Mouse (Mus musculus) olfactory bulb, adult 2 months (tissue): ENCODE data around the gene H2al1g. TPM values are rescaled to one million over a fixed set of nuclear protein-coding genes. Genes with fewer than 3 reads are reported as not detected.
"Not testable (repeated sequence)": the region's sequence is repeated elsewhere in the genome, so short reads cannot be mapped to it uniquely, and the experiment has no call there.

Experiments used
- H3K27ac ChIP-seq: fragments of 200-500 bp; 2 replicates; pipeline ENCODE4 v1.5.1; 2012; ENCODE audit warnings: low read depth, low read length; ENCODE audit not compliant: insufficient read depth
- H3K4me1 ChIP-seq: fragments of 200-500 bp; 2 replicates; pipeline ENCODE4 v1.6.1; 2012; ENCODE audit warnings: low read length; ENCODE audit not compliant: control insufficient read depth, insufficient read depth
- H3K4me3 ChIP-seq: fragments of 200-500 bp; 2 replicates; pipeline ENCODE4 v1.5.1; 2012; ENCODE audit warnings: mild to moderate bottlenecking, low read depth, low read length, moderate library complexity; ENCODE audit not compliant: insufficient read depth
- CTCF ChIP-seq: fragments of 200-500 bp; IDR thresholded peaks from 2 replicates; pipeline ENCODE4 v1.5.1; 2012; ENCODE audit warnings: low read depth, mild to moderate bottlenecking, low read length, moderate library complexity; ENCODE audit not compliant: insufficient read depth
- POLR2A ChIP-seq: fragments of 200-500 bp; IDR thresholded peaks from 2 replicates; pipeline ENCODE4 v1.6.1; 2012; ENCODE audit warnings: mild to moderate bottlenecking, low read depth, low read length, moderate library complexity; ENCODE audit not compliant: insufficient read depth
- WGBS: fragments of 180-500 bp; shearing (Covaris S2); methylation state at CpG from one replicate; pipeline ENCODE4 v1.1.7; 2018; 5-methylcytosine and 5-hydroxymethylcytosine counted together
- polyA plus RNA-seq: library from polyadenylated mRNA; stranded (reverse); fragments of >200 nt; gene quantifications from 2 replicates; pipeline ENCODE4 v1.2.4, GENCODE M21; 2012; ENCODE audit warnings: low replicate concordance; ENCODE audit not compliant: missing spikeins, insufficient read depth, insufficient read length

H2al1g gene
- not detected in 2 replicates for polyA plus RNA-seq

DNA sequence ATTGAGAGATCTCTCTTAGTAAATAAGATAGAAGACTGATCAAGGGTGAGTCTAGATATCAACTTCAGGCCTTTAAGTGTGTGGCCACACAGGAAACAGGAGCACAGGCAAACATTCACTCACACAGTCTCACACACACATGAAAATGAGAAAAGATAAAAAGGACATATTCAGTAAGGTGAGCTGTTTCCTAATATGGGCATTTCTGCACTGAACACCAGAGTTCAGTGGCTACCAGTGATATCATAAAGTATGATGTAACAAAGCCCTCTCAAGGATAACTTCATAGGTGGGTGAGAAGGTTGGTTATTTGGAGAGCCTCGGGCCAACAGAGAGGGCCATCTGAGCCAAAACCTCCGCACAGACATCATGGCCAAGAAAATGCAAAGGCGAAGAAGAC is at the start of gene H2al1g:
Gene H2al1g, plus strand, starts transcription at position 301 of the 400 bp plus-strand sequence.
- not testable (repeated sequence) for H3K4me3 ChIP-seq, H3K27ac ChIP-seq, H3K4me1 ChIP-seq
- WGBS, result no CpG with 5 or more reads among the region's 3 CpGs

DNA sequence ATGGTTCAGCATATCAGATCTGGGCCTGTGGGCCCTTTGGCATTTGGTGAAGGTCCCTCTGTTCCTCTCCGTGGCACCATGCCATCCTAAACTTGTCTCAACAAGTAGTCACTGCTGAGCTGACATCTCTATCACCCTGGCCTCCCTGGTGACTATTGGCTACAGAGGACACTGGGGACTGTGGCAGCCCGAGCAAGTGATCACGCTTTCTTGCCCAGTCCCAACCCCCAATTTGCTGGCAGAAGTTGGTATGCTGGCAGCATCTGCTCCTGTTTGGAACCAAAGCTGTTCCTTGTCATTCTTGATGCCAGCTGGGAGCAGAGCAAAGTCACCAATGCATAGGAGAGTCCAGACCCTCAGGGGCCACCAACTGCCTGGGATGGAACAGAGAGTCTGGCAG is 49.0 kb upstream of the H2al1g start:
- Histone ChIP-seq H3K4me1 (peaks cover 8% of the 10 kb centered on the region; the same call in 1 of the 2 replicates), H3K27ac (no peak overlapping the region), H3K4me3 (no peak overlapping the region)
- TF ChIP-seq CTCF, result no peak
- TF ChIP-seq POLR2A, result no peak
- 73% methylated on average over 3 of the region's 3 CpGs for WGBS

DNA sequence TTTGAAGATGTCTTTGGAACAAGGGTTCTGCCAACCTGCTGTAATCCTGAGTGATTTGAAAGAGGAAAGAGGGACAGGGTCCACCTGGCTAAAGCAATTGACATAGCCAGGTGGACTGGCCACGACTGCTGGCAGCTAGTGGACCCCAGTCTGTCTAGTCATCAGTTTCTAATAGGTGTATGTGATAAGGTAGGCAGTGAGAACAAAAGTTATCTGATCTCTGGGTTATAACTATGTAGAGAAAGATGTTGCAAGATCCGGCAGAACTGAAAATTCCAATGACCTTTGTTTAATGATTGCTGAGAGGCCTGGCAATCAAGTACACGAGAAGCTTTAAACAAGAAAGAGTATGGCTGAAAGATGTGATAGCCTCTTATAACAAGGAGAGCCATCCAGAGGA is 44.9 kb upstream of the H2al1g start:
- H3K4me1 ChIP-seq, result no peaks in the 10 kb centered on the region

DNA sequence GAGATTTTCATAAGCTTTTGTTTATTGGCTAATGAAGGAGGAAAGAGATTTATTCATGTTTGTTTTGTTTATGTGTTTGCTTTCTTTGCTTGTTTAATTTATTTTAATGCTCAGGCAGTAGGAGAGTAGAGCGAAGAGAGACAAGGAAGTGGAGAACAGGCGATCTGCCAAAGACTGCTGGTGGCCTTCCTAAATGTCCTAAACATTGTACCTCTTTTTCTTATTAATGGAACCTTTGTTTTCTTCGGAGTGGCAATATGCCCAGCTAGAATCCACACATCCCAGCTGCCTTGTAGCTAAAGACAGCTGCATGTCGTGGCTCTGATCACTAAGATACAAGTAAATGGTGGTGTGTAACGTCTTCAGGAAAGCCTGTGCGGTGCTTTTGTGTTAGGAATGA is 41.0 kb upstream of the H2al1g start:
- Histone ChIP-seq H3K4me3 (no peak overlapping the region), H3K27ac (no peak overlapping the region), H3K4me1 (no peaks in the 10 kb centered on the region)
- TF ChIP-seq CTCF (no peak), POLR2A (no peak)
- 69% methylated on average over 6 of the region's 6 CpGs for WGBS

More for the DNA sequence above, 44.9 kb upstream of the H2al1g start:
- WGBS, result 87% methylated on average over 3 of the region's 3 CpGs
- TF ChIP-seq CTCF (no peak), POLR2A (no peak)
- H3K27ac ChIP-seq, result no peak overlapping the region
- no peak overlapping the region for H3K4me3 ChIP-seq

DNA sequence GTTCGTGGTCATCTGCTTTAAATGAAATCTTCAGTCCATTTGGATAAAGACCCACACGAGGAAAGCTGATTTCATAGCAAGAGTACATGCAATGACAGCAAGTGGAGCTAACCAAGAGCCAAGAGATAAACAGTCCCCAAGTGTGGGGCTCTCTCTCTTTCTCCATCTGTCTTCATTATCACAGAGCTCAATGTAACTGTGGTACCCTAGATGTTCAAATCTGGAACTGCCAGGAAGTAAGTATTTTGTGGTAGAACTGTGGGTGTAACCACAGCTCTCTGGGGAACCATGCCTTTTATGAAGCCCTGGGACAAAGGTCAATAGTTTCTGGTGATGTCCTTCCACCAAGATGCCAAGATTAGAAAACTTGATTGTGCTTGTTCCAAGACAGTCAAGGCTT is 37.3 kb upstream of the H2al1g start:
- no peaks in the 10 kb centered on the region for H3K4me1 ChIP-seq
- 78% methylated on average over 2 of the region's 2 CpGs for WGBS
- no peak for TF ChIP-seq CTCF
- TF ChIP-seq POLR2A, result no peak
- H3K4me3 ChIP-seq, result no peak overlapping the region
- no peak overlapping the region for H3K27ac ChIP-seq

DNA sequence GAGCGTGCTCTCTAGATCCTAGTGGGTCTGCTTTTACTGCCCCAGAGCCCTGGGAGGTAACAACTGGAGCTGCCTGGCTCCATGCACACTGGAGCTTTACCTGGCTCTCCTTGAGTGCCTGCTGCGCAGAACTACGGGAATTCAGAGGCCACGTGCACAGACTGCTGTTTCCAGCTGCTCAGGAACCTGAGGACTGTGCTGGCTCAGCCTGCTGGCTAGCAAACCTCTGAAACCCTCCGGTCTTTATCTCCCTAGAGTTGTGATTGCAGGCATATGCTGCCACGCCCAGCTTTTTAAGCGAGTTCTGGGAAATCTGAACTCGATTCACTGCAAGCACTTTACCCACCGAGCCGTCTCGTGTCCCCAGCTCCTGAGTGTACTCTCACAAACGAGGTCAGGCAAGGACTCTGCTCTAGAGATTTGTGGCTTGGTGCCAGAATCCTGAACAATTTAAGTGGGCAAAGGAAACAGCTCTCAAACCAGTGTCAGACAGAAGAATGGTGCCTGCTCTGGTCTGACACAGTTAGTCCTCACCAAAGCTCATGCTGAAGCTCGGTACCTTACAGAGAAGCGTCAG is 29.7 kb upstream of the H2al1g start:
- Histone ChIP-seq H3K27ac (no peak overlapping the region), H3K4me3 (no peak overlapping the region), H3K4me1 (no peaks in the 10 kb centered on the region)
- WGBS, result 67% methylated on average over 14 of the region's 14 CpGs
- TF ChIP-seq POLR2A (no peak), CTCF (no peak)

DNA sequence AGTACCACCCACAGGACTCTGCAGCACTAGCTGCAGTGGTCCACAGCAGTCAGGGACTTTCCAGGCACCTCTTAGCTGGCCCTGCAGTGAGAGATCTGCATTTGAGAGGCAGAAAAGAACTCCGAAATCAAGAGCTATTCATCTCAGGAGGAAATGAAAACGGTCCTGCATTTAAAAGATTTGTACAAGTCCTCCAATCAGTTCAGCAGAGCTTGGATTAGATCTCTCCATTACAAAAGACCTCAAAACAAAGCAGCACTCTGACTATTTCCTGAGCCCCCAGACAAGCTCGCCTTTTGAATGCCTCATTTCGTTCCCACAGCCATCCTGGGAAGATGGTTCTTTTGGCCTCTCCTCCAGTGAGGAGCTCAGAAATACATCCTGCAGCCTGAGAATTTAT is 28.8 kb upstream of the H2al1g start:
- Histone ChIP-seq H3K4me1 (no peaks in the 10 kb centered on the region), H3K27ac (no peak overlapping the region), H3K4me3 (no peak overlapping the region)
- no peak for TF ChIP-seq CTCF
- no peak for TF ChIP-seq POLR2A
- 63% methylated on average over 4 of the region's 4 CpGs for WGBS

DNA sequence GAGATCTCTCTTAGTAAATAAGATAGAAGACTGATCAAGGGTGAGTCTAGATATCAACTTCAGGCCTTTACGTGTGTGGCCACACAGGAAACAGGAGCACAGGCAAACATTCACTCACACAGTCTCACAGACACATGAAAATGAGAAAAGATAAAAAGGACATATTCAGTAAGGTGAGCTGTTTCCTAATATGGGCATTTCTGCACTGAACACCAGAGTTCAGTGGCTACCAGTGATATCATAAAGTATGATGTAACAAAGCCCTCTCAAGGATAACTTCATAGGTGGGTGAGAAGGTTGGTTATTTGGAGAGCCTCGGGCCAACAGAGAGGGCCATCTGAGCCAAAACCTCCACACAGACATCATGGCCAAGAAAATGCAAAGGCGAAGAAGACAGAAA is 19.1 kb upstream of the H2al1g start, which contains the start of gene H2al1a:
Gene H2al1a, plus strand, starts transcription at position 301 of the 400 bp plus-strand sequence.
- not testable (repeated sequence) for H3K4me1 ChIP-seq, H3K4me3 ChIP-seq, H3K27ac ChIP-seq
- WGBS, result no CpG with 5 or more reads among the region's 3 CpGs

DNA sequence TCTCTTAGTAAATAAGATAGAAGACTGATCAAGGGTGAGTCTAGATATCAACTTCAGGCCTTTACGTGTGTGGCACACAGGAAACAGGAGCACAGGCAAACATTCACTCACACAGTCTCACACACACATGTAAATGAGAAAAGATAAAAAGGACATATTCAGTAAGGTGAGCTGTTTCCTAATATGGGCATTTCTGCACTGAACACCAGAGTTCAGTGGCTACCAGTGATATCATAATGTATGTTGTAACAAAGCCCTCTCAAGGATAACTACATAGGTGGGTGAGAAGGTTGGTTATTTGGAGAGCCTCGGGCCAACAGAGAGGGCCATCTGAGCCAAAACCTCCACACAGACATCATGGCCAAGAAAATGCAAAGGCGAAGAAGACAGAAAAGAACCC is 15.9 kb upstream of the H2al1g start, which contains the start of gene H2al1b:
Gene H2al1b, plus strand, starts transcription at position 301 of the 400 bp plus-strand sequence.
- H3K4me3 ChIP-seq, H3K4me1 ChIP-seq, H3K27ac ChIP-seq: not testable (repeated sequence)
- 100% methylated on average over 1 of the region's 3 CpGs for WGBS

DNA sequence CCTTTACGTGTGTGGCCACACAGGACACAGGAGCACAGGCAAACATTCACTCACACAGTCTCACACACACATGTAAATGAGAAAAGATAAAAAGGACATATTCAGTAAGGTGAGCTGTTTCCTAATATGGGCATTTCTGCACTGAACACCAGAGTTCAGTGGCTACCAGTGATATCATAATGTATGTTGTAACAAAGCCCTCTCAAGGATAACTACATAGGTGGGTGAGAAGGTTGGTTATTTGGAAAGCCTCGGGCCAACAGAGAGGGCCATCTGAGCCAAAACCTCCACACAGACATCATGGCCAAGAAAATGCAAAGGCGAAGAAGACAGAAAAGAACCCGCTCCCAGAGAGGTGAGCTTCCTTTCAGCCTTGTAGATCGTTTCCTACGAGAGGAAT is 12.7 kb upstream of the H2al1g start, which contains the start of gene H2al1c:
Gene H2al1c, plus strand, starts transcription at position 301 of the 400 bp plus-strand sequence.
- not testable (repeated sequence) for H3K4me1 ChIP-seq, H3K27ac ChIP-seq, H3K4me3 ChIP-seq
- 100% methylated on average over 1 of the region's 6 CpGs for WGBS

DNA sequence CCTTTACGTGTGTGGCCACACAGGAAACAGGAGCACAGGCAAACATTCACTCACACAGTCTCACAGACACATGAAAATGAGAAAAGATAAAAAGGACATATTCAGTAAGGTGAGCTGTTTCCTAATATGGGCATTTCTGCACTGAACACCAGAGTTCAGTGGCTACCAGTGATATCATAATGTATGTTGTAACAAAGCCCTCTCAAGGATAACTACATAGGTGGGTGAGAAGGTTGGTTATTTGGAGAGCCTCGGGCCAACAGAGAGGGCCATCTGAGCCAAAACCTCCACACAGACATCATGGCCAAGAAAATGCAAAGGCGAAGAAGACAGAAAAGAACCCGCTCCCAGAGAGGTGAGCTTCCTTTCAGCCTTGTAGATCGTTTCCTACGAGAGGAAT is 9.5 kb upstream of the H2al1g start, which contains the start of gene H2al1d:
Gene H2al1d, plus strand, starts transcription at position 301 of the 400 bp plus-strand sequence.
- no CpG with 5 or more reads among the region's 6 CpGs for WGBS
- not testable (repeated sequence) for H3K4me3 ChIP-seq, H3K4me1 ChIP-seq, H3K27ac ChIP-seq

DNA sequence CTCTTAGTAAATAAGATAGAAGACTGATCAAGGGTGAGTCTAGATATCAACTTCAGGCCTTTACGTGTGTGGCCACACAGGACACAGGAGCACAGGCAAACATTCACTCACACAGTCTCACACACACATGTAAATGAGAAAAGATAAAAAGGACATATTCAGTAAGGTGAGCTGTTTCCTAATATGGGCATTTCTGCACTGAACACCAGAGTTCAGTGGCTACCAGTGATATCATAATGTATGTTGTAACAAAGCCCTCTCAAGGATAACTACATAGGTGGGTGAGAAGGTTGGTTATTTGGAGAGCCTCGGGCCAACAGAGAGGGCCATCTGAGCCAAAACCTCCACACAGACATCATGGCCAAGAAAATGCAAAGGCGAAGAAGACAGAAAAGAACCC is 6.4 kb upstream of the H2al1g start, which contains the start of gene H2al1e:
Gene H2al1e, plus strand, starts transcription at position 301 of the 400 bp plus-strand sequence.
- no CpG with 5 or more reads among the region's 3 CpGs for WGBS
- not testable (repeated sequence) for H3K4me3 ChIP-seq, H3K27ac ChIP-seq, H3K4me1 ChIP-seq

DNA sequence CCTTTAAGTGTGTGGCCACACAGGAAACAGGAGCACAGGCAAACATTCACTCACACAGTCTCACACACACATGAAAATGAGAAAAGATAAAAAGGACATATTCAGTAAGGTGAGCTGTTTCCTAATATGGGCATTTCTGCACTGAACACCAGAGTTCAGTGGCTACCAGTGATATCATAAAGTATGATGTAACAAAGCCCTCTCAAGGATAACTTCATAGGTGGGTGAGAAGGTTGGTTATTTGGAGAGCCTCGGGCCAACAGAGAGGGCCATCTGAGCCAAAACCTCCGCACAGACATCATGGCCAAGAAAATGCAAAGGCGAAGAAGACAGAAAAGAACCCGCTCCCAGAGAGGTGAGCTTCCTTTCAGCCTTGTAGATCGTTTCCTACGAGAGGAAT is 3.2 kb upstream of the H2al1g start, which contains the start of gene H2al1f:
Gene H2al1f, plus strand, starts transcription at position 301 of the 400 bp plus-strand sequence.
- H3K27ac ChIP-seq, H3K4me1 ChIP-seq, H3K4me3 ChIP-seq: not testable (repeated sequence)
- no CpG with 5 or more reads among the region's 6 CpGs for WGBS

DNA sequence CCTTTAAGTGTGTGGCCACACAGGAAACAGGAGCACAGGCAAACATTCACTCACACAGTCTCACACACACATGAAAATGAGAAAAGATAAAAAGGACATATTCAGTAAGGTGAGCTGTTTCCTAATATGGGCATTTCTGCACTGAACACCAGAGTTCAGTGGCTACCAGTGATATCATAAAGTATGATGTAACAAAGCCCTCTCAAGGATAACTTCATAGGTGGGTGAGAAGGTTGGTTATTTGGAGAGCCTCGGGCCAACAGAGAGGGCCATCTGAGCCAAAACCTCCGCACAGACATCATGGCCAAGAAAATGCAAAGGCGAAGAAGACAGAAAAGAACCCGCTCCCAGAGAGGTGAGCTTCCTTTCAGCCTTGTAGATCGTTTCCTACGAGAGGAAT is 3.1 kb downstream of the H2al1g start, which contains the start of gene H2al1h:
Gene H2al1h, plus strand, starts transcription at position 301 of the 400 bp plus-strand sequence.
- H3K27ac ChIP-seq, H3K4me1 ChIP-seq, H3K4me3 ChIP-seq: not testable (repeated sequence)
- WGBS, result no CpG with 5 or more reads among the region's 6 CpGs

DNA sequence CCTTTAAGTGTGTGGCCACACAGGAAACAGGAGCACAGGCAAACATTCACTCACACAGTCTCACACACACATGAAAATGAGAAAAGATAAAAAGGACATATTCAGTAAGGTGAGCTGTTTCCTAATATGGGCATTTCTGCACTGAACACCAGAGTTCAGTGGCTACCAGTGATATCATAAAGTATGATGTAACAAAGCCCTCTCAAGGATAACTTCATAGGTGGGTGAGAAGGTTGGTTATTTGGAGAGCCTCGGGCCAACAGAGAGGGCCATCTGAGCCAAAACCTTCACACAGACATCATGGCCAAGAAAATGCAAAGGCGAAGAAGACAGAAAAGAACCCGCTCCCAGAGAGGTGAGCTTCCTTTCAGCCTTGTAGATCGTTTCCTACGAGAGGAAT is 6.3 kb downstream of the H2al1g start, which contains the start of gene H2al1i:
Gene H2al1i, plus strand, starts transcription at position 301 of the 400 bp plus-strand sequence.
- not testable (repeated sequence) for H3K27ac ChIP-seq, H3K4me3 ChIP-seq, H3K4me1 ChIP-seq
- WGBS, result 92% methylated on average over 2 of the region's 5 CpGs
